Mouse (Mus musculus): Measurements from ENCODE around the gene Wdr45b.
"Not testable (repeated sequence)": the region's sequence is repeated elsewhere in the genome, so short reads cannot be mapped to it uniquely, and the experiment has no call there.

The Wdr45b gene

GRCm38 (mm10) chr11:121331641-121332040 lies 22.6 kb downstream of the Wdr45b start:
- ATAC-seq (ENCODE audit: insufficient number of reproducible peaks, low FRiP score, low TSS enrichment), result no peak

- ATAC-seq (ENCODE audit: insufficient number of reproducible peaks, low FRiP score, low TSS enrichment), result no peak
These were observed 25.6 kb downstream of the Wdr45b start for GRCm38 (mm10) chr11:121328619-121329018.

GRCm38 (mm10) chr11:121328206-121328605 lies 26.0 kb downstream of the Wdr45b start:
- no peak for ATAC-seq (ENCODE audit: insufficient number of reproducible peaks, low FRiP score, low TSS enrichment)

- no peak for ATAC-seq (ENCODE audit: insufficient number of reproducible peaks, low FRiP score, low TSS enrichment)
These were observed 27.6 kb downstream of the Wdr45b start for GRCm38 (mm10) chr11:121326681-121327080.

- no peak for ATAC-seq (ENCODE audit: insufficient number of reproducible peaks, low FRiP score, low TSS enrichment)
These were observed 28.2 kb downstream of the Wdr45b start for GRCm38 (mm10) chr11:121326034-121326433.

GRCm38 (mm10) chr11:121307712-121308111 lies 46.5 kb downstream of the Wdr45b start:
- ATAC-seq (ENCODE audit: insufficient number of reproducible peaks, low FRiP score, low TSS enrichment), result not testable (repeated sequence)

GRCm38 (mm10) chr11:121306608-121307007 lies 47.6 kb downstream of the Wdr45b start:
- ATAC-seq (ENCODE audit: insufficient number of reproducible peaks, low FRiP score, low TSS enrichment), result no peak

- ATAC-seq (ENCODE audit: insufficient number of reproducible peaks, low FRiP score, low TSS enrichment), result no peak
These were observed 48.9 kb downstream of the Wdr45b start for GRCm38 (mm10) chr11:121305371-121305770.

GRCm38 (mm10) chr11:121300265-121300664 lies 54.0 kb downstream of the Wdr45b start:
- ATAC-seq (ENCODE audit: insufficient number of reproducible peaks, low FRiP score, low TSS enrichment), result no peak

GRCm38 (mm10) chr11:121298493-121298892 lies 55.8 kb downstream of the Wdr45b start:
- ATAC-seq (ENCODE audit: insufficient number of reproducible peaks, low FRiP score, low TSS enrichment), result no peak

- ATAC-seq (ENCODE audit: insufficient number of reproducible peaks, low FRiP score, low TSS enrichment), result no peak
These were observed 59.5 kb downstream of the Wdr45b start for GRCm38 (mm10) chr11:121294771-121295170.

- no peak for ATAC-seq (ENCODE audit: insufficient number of reproducible peaks, low FRiP score, low TSS enrichment)
These were observed 64.4 kb downstream of the Wdr45b start for GRCm38 (mm10) chr11:121289859-121290258.

GRCm38 (mm10) chr11:121282911-121283310 lies 71.3 kb downstream of the Wdr45b start:
- no peak for ATAC-seq (ENCODE audit: insufficient number of reproducible peaks, low FRiP score, low TSS enrichment)

GRCm38 (mm10) chr11:121278011-121278410 lies 76.2 kb downstream of the Wdr45b start:
- no peak for ATAC-seq (ENCODE audit: insufficient number of reproducible peaks, low FRiP score, low TSS enrichment)

GRCm38 (mm10) chr11:121277516-121277915 lies 76.7 kb downstream of the Wdr45b start:
- ATAC-seq (ENCODE audit: insufficient number of reproducible peaks, low FRiP score, low TSS enrichment), result no peak
